Mouse (Mus musculus) gastrocnemius, adult 18-20 months (tissue): ENCODE measurements around the gene Slc25a38. TPM values are rescaled to one million over a fixed set of nuclear protein-coding genes. Genes with fewer than 3 reads are reported as not detected.
A peak's percentile ranks its signal among the peaks of the same experiment; 100 is the strongest.

Experiments
- DNase-seq: peaks from one replicate; pipeline ENCODE4 v3.0.0; 2021; ENCODE audit warnings: low spot score
- total RNA-seq, 2 experiments: library from RNA; stranded (reverse); gene quantifications; 2 replicates each; pipeline ENCODE4 v1.2.3; 2021

The Slc25a38 gene
- total RNA-seq, 2 experiments from 2014 or later, result 11.6 to 11.7 TPM

GRCm38 (mm10) chr9:120140652-120141051 is 30.5 kb downstream of the Slc25a38 start:
- peak; percentile 62 for DNase-seq

DNA sequence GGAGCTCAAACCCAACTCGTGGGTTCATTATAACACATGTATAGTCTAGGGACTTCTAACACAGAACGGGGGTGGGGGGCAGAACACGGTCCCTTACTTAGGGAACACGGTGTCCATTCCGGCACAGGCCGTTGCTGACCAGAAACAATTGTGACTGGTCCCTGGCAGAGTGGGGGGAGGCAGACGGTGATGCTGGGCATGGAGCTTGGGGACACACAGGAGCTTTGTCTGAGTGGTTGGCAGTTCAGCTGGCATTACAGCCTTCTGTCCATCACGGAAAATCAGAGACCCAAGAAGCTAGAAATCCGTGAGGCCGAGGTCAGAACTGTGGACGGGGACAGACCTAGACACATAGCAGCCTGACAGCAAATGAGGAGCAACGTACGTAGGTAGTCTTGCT is 34.3 kb downstream of the Slc25a38 start:
- DNase-seq, result no peak

DNA sequence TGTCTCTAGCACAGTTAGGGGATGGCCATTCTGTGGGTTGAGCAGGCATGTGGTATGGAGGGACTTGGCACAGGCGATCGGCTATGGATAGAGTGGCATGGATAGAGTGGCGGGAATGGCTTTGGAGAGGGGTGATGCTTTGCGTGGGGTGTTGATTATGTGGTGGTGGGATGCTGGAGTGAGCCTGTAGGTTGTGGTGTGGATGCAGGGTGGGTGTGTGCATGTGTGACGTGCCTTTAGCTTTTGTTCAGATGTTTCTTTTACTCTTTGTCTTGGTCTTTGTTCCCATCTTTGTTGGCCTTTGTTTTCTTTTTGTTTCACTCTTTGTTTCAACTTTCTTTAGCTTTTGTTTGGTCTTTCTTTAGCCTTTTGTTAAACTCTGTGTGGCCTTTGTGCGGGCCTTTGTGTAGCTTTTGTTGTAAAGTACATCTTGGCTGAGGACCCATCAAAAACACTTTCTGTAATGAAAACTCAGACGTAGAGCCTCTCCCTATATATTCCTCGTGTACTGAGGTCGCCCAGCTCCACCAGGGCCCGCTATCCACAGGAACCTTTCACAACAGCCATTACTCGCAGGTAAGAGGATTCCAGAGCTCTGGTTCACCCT is 39.2 kb downstream of the Slc25a38 start, which contains the start of gene Mobp:
Gene Mobp (plus strand): TSS at position 486 of the 607 bp plus-strand sequence.
- DNase-seq, result no peak

DNA sequence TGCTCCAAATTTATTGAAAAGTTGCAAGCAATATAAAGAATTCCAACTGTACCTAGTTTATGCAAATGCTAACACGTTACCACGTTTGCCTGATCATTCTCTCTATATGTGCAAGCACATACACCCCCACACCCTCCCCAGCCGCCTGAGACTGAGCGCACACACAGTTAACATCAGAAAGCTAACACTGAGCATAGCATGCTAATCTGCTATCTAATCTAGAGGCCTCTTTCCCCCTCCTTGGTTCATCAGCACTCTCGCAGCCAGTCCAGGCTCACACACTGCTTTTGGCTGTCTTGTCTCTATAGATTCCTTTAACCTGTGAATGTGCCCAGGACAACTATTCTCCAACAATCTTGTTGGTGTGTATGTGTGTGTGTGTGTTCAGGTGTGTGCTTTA is 41.0 kb downstream of the Slc25a38 start:
- no peak for DNase-seq

- DNase-seq, result no peak
Measured at GRCm38 (mm10) chr9:120151906-120152399, 41.8 kb downstream of the Slc25a38 start.

GRCm38 (mm10) chr9:120158047-120158446 is 47.9 kb downstream of the Slc25a38 start:
- DNase-seq, result no peak

DNA sequence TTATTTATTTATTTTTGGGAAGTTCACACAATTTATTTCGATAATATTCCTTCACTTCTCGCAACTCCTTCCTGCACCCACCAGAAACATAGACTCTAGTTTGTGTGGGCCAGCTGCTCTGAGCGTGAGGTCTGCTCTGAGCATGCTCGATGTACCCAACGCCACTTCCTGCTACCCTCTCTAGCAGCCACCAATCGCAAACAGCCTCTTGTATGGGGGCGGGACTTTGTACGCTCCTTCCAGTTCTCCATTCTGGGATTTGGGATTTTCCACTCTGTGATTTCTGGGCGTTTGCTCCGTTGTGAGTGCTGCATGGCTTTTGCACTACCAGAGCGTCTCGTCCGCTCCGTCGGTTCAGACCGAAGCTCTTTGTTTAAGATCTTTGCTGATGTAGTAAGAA is 53.7 kb downstream of the Slc25a38 start:
- no peak for DNase-seq

GRCm38 (mm10) chr9:120167826-120168225 is 57.7 kb downstream of the Slc25a38 start:
- no peak for DNase-seq

- peak; percentile 36 for DNase-seq
Measured at GRCm38 (mm10) chr9:120171295-120171694, 61.1 kb downstream of the Slc25a38 start.

Other genes starting within 250 kb of the Slc25a38 start
- 10 to 100 TPM; 10.4 to 11.1 TPM for gene Wdr48, start 215.5 kb upstream of the Slc25a38 start, total RNA-seq
- gene Gorasp1, start 172.8 kb upstream of the Slc25a38 start, total RNA-seq, result 10 to 100 TPM; 21.0 to 21.6 TPM
- gene Ttc21a, start 172.8 kb upstream of the Slc25a38 start, total RNA-seq, result not detected
- 10 to 100 TPM; 11.4 to 27.0 TPM for gene Csrnp1, start 125.7 kb upstream of the Slc25a38 start, total RNA-seq
- 100 to 1,000 TPM in 1 of 2 experiments, 10 to 100 TPM in 1; 81.3 to 590 TPM for gene Xirp1, start 86.8 kb upstream of the Slc25a38 start, total RNA-seq
- gene Cx3cr1, start 40.5 kb upstream of the Slc25a38 start, total RNA-seq, result under 1 TPM in 1 of 2 experiments, not detected in 1; 0.21 TPM
- not detected for gene Ccr8, start 18.3 kb upstream of the Slc25a38 start, total RNA-seq
- 100 to 1,000 TPM; 401 to 460 TPM for gene Rpsa, start 17.3 kb downstream of the Slc25a38 start, total RNA-seq
- not detected for gene Mobp, start 39.3 kb downstream of the Slc25a38 start, total RNA-seq
- 1 to 10 TPM in 1 of 2 experiments, under 1 TPM in 1; 1.00 to 1.3 TPM for gene Myrip, start 191.1 kb downstream of the Slc25a38 start, total RNA-seq